Mouse (Mus musculus): ENCODE data around the gene Coasy.

DNA sequence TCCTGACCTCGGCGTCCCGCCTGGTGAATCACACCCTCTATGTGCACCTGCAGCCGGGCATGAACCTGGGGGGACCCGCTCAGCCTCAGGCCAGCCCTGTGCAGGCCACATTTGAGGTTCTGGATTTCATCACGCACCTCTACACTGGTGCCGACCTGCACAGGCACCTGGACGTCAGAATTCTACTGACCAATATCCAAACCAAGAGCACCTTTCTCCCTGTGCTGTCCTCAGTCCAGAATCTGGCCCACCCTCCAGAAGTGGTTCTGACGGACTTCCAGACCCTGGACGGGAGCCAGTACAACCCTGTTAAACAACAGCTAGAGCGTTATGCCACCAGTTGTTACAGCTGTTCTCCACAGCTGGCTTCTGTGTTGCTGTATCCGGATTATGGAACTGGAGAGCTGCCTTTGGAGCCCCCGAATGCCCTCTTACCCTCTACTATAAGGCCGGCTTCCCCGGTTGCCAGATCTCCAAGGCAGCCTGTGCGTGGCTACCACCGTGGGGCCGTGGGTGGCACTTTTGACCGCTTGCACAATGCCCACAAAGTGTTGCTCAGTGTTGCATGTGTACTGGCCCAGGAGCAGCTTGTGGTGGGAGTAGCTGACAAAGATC lies 825 bp downstream of the Coasy start:
- TF ChIP-seq CTCF (conservative IDR thresholded peaks at IDR 0.05; ENCODE audit: insufficient read depth, insufficient read length, low read depth, low read length), result no peak
- TF ChIP-seq POLR2A (IDR thresholded peaks at IDR 0.05; ENCODE audit: low read depth, low read length), result no peak

Data from kidney, adult 2 months (tissue).